Mouse (Mus musculus) kidney, embryonic 16.5 days (tissue): ENCODE results near the gene Iqsec1. TPM values are rescaled to one million over a fixed set of nuclear protein-coding genes. Genes with fewer than 3 reads are reported as not detected.
A peak's percentile ranks its signal among the peaks of the same experiment; 100 is the strongest.

Source experiments
- ATAC-seq: fragments of 200-750 bp; cut with Nextera tagmentation; 2 replicates; pipeline ENCODE4 v1.8.0; 2017; ENCODE audit warnings: moderate TSS enrichment; ENCODE audit not compliant: low FRiP score, low TSS enrichment
- H3K27ac ChIP-seq: fragments of 300-500 bp; sonication (generic); 2 replicates; pipeline ENCODE4 v1.5.1; 2014; ENCODE audit warnings: low read length
- H3K27me3 ChIP-seq: fragments of 300-500 bp; sonication (generic); 2 replicates; pipeline ENCODE4 v1.6.1; 2014; ENCODE audit warnings: low read length, control low read depth, mixed read lengths; ENCODE audit not compliant: insufficient read depth
- H3K36me3 ChIP-seq: fragments of 300-500 bp; sonication (generic); 2 replicates; pipeline ENCODE4 v1.6.1; 2014; ENCODE audit warnings: low read length, control low read depth, mixed read lengths; ENCODE audit not compliant: insufficient read depth
- H3K4me1 ChIP-seq: fragments of 300-500 bp; sonication (generic); 2 replicates; pipeline ENCODE4 v1.6.1; 2014; ENCODE audit warnings: low read length, control low read depth, mixed read lengths; ENCODE audit not compliant: insufficient read depth
- H3K4me2 ChIP-seq: fragments of 300-500 bp; sonication (generic); replicated peaks from 2 replicates; pipeline ENCODE4 v1.6.1; 2014; ENCODE audit warnings: low read depth, low read length
- H3K4me3 ChIP-seq: fragments of 300-500 bp; sonication (generic); 2 replicates; pipeline ENCODE4 v1.5.1; 2014; ENCODE audit warnings: mild to moderate bottlenecking, low read length
- H3K9ac ChIP-seq: fragments of 300-500 bp; sonication (generic); replicated peaks from 2 replicates; pipeline ENCODE4 v1.6.1; 2014; ENCODE audit warnings: low read length
- H3K9me3 ChIP-seq: fragments of 300-500 bp; sonication (generic); 2 replicates; pipeline ENCODE4 v1.6.1; 2016; ENCODE audit warnings: low read length, control low read depth
- WGBS: fragments of 180-500 bp; shearing (Covaris S2); extraction: QIAGEN DNeasy Blood & Tissue Kit; methylation state at CpG from one replicate; pipeline ENCODE4 v1.1.7; 2014; 5-methylcytosine and 5-hydroxymethylcytosine counted together
- polyA plus RNA-seq: library from polyadenylated mRNA; unstranded; fragments of >200 nt; fragmentation: Nextera tagmentation; extraction: Ambion mirVana; gene quantifications from 2 replicates; pipeline ENCODE4 v1.2.1, GENCODE M21; 2015

Gene Iqsec1
- polyA plus RNA-seq, 1 experiment from 2014 or later, result 10.5 TPM

GRCm38 (mm10) chr6:90749414-90749937 lies 239.0 kb downstream of the Iqsec1 start:
- Histone ChIP-seq H3K36me3 (no peaks in the 10 kb centered on the region), H3K27ac (no peak overlapping the region), H3K9me3 (no peaks in the 10 kb centered on the region), H3K9ac (no peak overlapping the region), H3K4me2 (no peak overlapping the region), H3K4me1 (no peaks in the 10 kb centered on the region), H3K27me3 (no peaks in the 10 kb centered on the region), H3K4me3 (no peak overlapping the region)
- no peak for ATAC-seq
- WGBS, result 87% methylated on average over 4 of the region's 4 CpGs

GRCm38 (mm10) chr6:90748976-90749375 lies 239.5 kb downstream of the Iqsec1 start:
- H3K9me3 ChIP-seq, result no peaks in the 10 kb centered on the region
- no peaks in the 10 kb centered on the region for H3K27me3 ChIP-seq
- H3K4me3 ChIP-seq, result no peak overlapping the region
- no peak overlapping the region for H3K27ac ChIP-seq
- H3K9ac ChIP-seq, result no peak overlapping the region
- no peaks in the 10 kb centered on the region for H3K4me1 ChIP-seq
- no peaks in the 10 kb centered on the region for H3K36me3 ChIP-seq
- H3K4me2 ChIP-seq, result no peak overlapping the region
- ATAC-seq, result no peak

DNA sequence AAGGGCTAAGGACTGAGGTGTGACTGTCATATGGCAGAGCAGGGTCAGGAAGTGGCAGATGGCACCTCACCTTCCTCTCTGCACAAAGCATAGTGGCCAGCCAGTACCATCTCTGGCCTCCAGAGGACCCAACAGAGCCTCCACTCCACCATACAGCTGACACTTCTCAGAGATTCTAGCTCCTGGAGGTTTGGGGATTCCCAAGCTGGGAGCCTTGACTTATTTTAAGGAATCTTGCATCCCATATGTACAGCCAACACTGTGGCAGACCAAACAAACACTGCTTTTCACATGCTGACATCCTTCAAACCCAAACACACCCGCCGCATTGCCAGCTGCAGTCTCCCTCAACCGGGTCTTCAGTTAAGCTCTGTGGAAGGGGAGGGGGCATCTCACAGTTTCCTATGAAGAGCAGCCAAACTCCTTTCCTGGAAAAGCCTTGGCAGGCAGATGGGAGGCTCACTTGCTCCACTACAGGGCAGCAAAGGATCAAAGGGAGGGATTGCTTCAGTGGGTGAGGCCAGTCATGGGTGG lies 242.1 kb downstream of the Iqsec1 start:
- no peak overlapping the region for H3K4me3 ChIP-seq
- no peaks in the 10 kb centered on the region for H3K36me3 ChIP-seq
- H3K27ac ChIP-seq, result no peak overlapping the region
- no peak for ATAC-seq
- no peaks in the 10 kb centered on the region for H3K27me3 ChIP-seq
- H3K4me2 ChIP-seq, result no peak overlapping the region
- H3K9ac ChIP-seq, result no peak overlapping the region
- 67% methylated on average over 3 of the region's 3 CpGs for WGBS
- no peaks in the 10 kb centered on the region for H3K9me3 ChIP-seq
- no peaks in the 10 kb centered on the region for H3K4me1 ChIP-seq

- ATAC-seq, result no peak
- no peak overlapping the region for H3K9ac ChIP-seq
- H3K27ac ChIP-seq, result no peak overlapping the region
- no peaks in the 10 kb centered on the region for H3K36me3 ChIP-seq
- no peaks in the 10 kb centered on the region for H3K27me3 ChIP-seq
- no peak overlapping the region for H3K4me2 ChIP-seq
- no peaks in the 10 kb centered on the region for H3K9me3 ChIP-seq
- 65% methylated on average over 3 of the region's 3 CpGs for WGBS
- no peak overlapping the region for H3K4me3 ChIP-seq
- no peaks in the 10 kb centered on the region for H3K4me1 ChIP-seq
These were observed 242.9 kb downstream of the Iqsec1 start for GRCm38 (mm10) chr6:90745401-90746198.

DNA sequence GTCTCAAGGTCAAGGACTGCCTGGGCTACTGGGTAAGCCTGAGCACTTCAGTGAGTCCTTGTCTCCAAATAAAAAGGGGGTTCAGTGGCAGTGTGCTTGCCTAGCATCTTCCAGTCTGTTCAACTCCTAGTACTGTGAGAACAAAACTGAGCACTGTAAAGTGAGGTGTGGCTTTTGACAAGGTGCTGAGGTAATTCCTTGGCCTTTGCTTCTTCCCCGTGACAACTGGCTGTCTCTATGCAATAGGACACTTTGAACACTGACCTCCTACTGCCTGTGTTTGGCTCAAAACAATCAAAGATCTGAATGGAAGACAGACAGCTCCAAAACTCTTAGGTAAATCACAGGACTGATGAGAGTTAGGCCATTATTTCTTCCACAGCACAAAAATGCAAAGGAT lies 246.0 kb downstream of the Iqsec1 start:
- Histone ChIP-seq H3K36me3 (no peaks in the 10 kb centered on the region), H3K9me3 (no peaks in the 10 kb centered on the region), H3K4me3 (no peak overlapping the region), H3K4me1 (no peaks in the 10 kb centered on the region), H3K9ac (no peak overlapping the region), H3K4me2 (no peak overlapping the region), H3K27ac (no peak overlapping the region), H3K27me3 (no peaks in the 10 kb centered on the region)
- 42% methylated on average over 1 of the region's 1 CpGs for WGBS
- no peak for ATAC-seq

GRCm38 (mm10) chr6:90741717-90742116 lies 246.8 kb downstream of the Iqsec1 start:
- Histone ChIP-seq H3K4me2 (no peak overlapping the region), H3K27me3 (no peaks in the 10 kb centered on the region), H3K9ac (no peak overlapping the region), H3K27ac (no peak overlapping the region), H3K4me3 (no peak overlapping the region), H3K36me3 (no peaks in the 10 kb centered on the region), H3K9me3 (no peaks in the 10 kb centered on the region), H3K4me1 (peaks cover 5% of the 10 kb centered on the region)
- 89% methylated on average over 5 of the region's 5 CpGs for WGBS
- no peak for ATAC-seq

- Histone ChIP-seq H3K27ac (no peak overlapping the region), H3K9me3 (no peaks in the 10 kb centered on the region), H3K4me1 (peaks cover 5% of the 10 kb centered on the region), H3K4me2 (no peak overlapping the region), H3K27me3 (no peaks in the 10 kb centered on the region), H3K9ac (no peak overlapping the region), H3K4me3 (no peak overlapping the region), H3K36me3 (no peaks in the 10 kb centered on the region)
- no peak for ATAC-seq
- WGBS, result 78% methylated on average over 4 of the region's 4 CpGs
These were observed 247.4 kb downstream of the Iqsec1 start for GRCm38 (mm10) chr6:90741056-90741420.

DNA sequence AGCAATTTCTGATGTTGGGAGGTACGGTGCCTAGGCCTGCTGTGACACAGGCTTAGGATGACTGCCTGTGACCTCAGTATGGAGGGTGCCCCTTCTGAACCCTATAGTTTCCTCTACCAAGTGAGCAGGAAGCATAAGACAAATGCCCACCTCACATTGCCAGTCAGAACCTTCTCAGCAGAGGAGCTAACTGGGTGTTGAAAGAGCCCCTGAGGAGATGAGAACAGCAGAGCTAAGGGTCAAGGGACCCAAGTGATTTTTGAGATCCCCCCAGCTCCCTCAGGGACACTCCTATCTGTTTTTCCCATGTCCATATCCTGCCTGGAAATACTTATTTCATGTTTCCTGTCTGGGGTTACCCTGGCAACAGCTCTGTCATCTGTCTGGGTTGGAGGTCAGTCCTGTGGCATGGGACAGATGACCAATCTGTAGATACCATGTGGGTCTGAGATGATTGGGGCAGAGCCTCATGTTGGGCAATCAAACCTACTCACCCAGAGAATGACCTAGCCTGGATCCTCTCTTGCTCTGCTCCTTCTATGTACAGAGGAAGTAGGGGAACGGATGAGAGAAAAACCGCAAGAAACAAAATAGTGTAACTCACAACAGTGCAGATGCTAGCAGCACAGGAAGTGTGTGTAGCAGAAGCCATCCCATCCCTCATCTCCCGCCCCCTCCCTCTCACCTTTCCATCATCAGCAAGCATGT lies 248.0 kb downstream of the Iqsec1 start:
- H3K27me3 ChIP-seq, result no peaks in the 10 kb centered on the region
- H3K4me2 ChIP-seq, result no peak overlapping the region
- no peak overlapping the region for H3K4me3 ChIP-seq
- H3K9ac ChIP-seq, result no peak overlapping the region
- no peak overlapping the region for H3K27ac ChIP-seq
- 71% methylated on average over 4 of the region's 4 CpGs for WGBS
- peaks cover 11% of the 10 kb centered on the region for H3K4me1 ChIP-seq
- H3K9me3 ChIP-seq, result no peaks in the 10 kb centered on the region
- ATAC-seq, result no peak
- H3K36me3 ChIP-seq, result no peaks in the 10 kb centered on the region

DNA sequence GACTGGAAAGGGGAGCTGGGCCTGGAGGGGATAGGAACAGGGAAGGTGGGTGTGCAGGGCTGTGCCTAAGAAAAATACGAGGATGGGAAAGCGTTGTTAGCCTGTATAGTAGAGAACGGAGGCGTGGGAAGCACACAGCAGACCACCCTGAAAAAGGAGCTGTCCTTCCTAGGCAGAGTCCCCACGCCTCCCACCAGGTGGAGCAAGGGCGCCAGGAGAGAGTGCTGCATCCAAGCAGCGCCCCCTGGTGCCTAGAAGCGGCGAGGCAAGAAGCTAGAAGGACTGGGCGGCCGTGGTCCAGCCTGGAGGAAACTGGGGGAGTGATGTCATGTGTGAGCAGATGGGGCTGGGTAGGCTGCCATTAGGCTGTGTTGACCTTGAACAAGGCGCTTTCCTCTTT lies 251.1 kb downstream of the Iqsec1 start:
- no peaks in the 10 kb centered on the region for H3K36me3 ChIP-seq
- peak overlapping the region; percentile 5; the same call in 1 of the 2 replicates for H3K27ac ChIP-seq
- H3K4me3 ChIP-seq, result peak overlapping the region; percentile 79
- 3% methylated on average over 12 of the region's 12 CpGs for WGBS
- peak; percentile 83 for ATAC-seq
- peak overlapping the region; percentile 84 for H3K9ac ChIP-seq
- peaks cover 16% of the 10 kb centered on the region for H3K4me1 ChIP-seq
- no peaks in the 10 kb centered on the region for H3K9me3 ChIP-seq
- H3K4me2 ChIP-seq, result peak overlapping the region; percentile 74
- no peaks in the 10 kb centered on the region for H3K27me3 ChIP-seq
